Mouse (Mus musculus) CH12.LX (cell line): ENCODE data around the gene Sort1. TPM values are rescaled to one million over a fixed set of nuclear protein-coding genes. Genes with fewer than 3 reads are reported as not detected.

ENCODE experiments used
- DNase-seq: peaks from one replicate; pipeline ENCODE4 v3.0.0-alpha.2; 2013; ENCODE audit errors: extremely low read depth
- H3K27ac ChIP-seq: 2 replicates; pipeline ENCODE4 v1.5.1; 2012; ENCODE audit warnings: low read depth, mild to moderate bottlenecking, control low read depth, moderate library complexity; ENCODE audit not compliant: insufficient read depth
- H3K27me3 ChIP-seq: replicated peaks from 2 replicates; pipeline ENCODE3; 2012; ENCODE audit warnings: inconsistent platforms
- H3K36me3 ChIP-seq, 2 experiments: replicated peaks in 1 of 2; 2 replicates each; pipeline versions ENCODE3 to v1.6.1; 2012; ENCODE audit warnings: inconsistent platforms in 1 of 2, low read length in 1 of 2, mild to moderate bottlenecking in 1 of 2, mixed read lengths in 1 of 2, moderate library complexity in 1 of 2; ENCODE audit not compliant: control insufficient read depth in 1 of 2, insufficient read depth in 1 of 2
- H3K4me1 ChIP-seq, 2 experiments: 2 replicates each; pipeline ENCODE4 v1.6.1; 2012; ENCODE audit warnings: inconsistent platforms in 1 of 2, moderate library complexity in 1 of 2; ENCODE audit not compliant: insufficient read depth in 2 of 2, control insufficient read depth in 1 of 2
- H3K4me2 ChIP-seq: 2 replicates; pipeline ENCODE4 v1.6.1; 2012; ENCODE audit warnings: low read depth, mild to moderate bottlenecking, control low read depth; ENCODE audit not compliant: poor library complexity, insufficient read depth, severe bottlenecking
- H3K4me3 ChIP-seq, 3 experiments: fragments of 150-350 bp in 1 of 3; sonication (generic) in 1 of 3; replicated peaks in 1 of 3; 2 replicates each; pipeline versions ENCODE3 to v1.5.1; 2011 to 2012; ENCODE audit warnings: low read depth in 2 of 3, low read length in 2 of 3, mild to moderate bottlenecking in 2 of 3, moderate library complexity in 2 of 3, control low read depth in 1 of 3, improper control_type of control experiment in 1 of 3, inconsistent platforms in 1 of 3, mixed read lengths in 1 of 3; ENCODE audit not compliant: poor library complexity in 1 of 3
- H3K79me2 ChIP-seq: replicated peaks from 2 replicates; pipeline ENCODE4 v1.6.1; 2012; ENCODE audit warnings: mild to moderate bottlenecking, moderate library complexity; ENCODE audit not compliant: control insufficient read depth, poor library complexity, insufficient read depth, severe bottlenecking; ENCODE audit errors: extremely low read depth
- H3K9ac ChIP-seq: 2 replicates; pipeline ENCODE4 v1.6.1; 2012; ENCODE audit warnings: low read depth, mild to moderate bottlenecking, control low read depth, moderate library complexity; ENCODE audit not compliant: insufficient read depth
- H3K9me3 ChIP-seq: replicated peaks from 2 replicates; pipeline ENCODE3; 2012; ENCODE audit warnings: low read length, inconsistent platforms, mixed read lengths
- BHLHE40 ChIP-seq: IDR thresholded peaks from 2 replicates; pipeline ENCODE4 v1.6.1; 2011; ENCODE audit warnings: mild to moderate bottlenecking, low read depth, low read length, improper control_type of control experiment
- CHD1 ChIP-seq: IDR thresholded peaks from 2 replicates; pipeline ENCODE4 v1.6.1; 2012; ENCODE audit warnings: low read depth, low read length, improper control_type of control experiment, inconsistent platforms
- E2F4 ChIP-seq: IDR thresholded peaks from 2 replicates; pipeline ENCODE4 v1.6.1; 2011; ENCODE audit warnings: low read depth, low read length, improper control_type of control experiment; ENCODE audit not compliant: insufficient replicate concordance
- ELF1 ChIP-seq: IDR thresholded peaks from 2 replicates; pipeline ENCODE4 v1.6.1; 2014; ENCODE audit warnings: low read depth, mild to moderate bottlenecking, inconsistent platforms, low read length, improper control_type of control experiment
- EP300 ChIP-seq: IDR thresholded peaks from 2 replicates; pipeline ENCODE4 v1.6.1; 2011; ENCODE audit warnings: low read length, improper control_type of control experiment
- ETS1 ChIP-seq: conservative IDR thresholded peaks from 2 replicates; pipeline ENCODE4 v1.6.1; 2012; ENCODE audit warnings: low read depth, mild to moderate bottlenecking, inconsistent platforms, low read length, improper control_type of control experiment, moderate library complexity
- GABPA ChIP-seq: IDR thresholded peaks from 2 replicates; pipeline ENCODE4 v1.6.1; 2012; ENCODE audit warnings: low read depth, low read length, improper control_type of control experiment, inconsistent platforms; ENCODE audit not compliant: insufficient replicate concordance
- KAT2A ChIP-seq: IDR thresholded peaks from 2 replicates; pipeline ENCODE4 v1.6.1; 2012; ENCODE audit warnings: low read length, improper control_type of control experiment, inconsistent platforms; ENCODE audit not compliant: insufficient replicate concordance
- MAX ChIP-seq: IDR thresholded peaks from 2 replicates; pipeline ENCODE4 v1.6.1; 2011; ENCODE audit warnings: low read length, improper control_type of control experiment
- MAZ ChIP-seq: IDR thresholded peaks from 2 replicates; pipeline ENCODE4 v1.6.1; 2012; ENCODE audit warnings: low read depth, mild to moderate bottlenecking, inconsistent platforms, low read length, improper control_type of control experiment, moderate library complexity
- MEF2A ChIP-seq: IDR thresholded peaks from 2 replicates; pipeline ENCODE4 v1.6.1; 2014; ENCODE audit warnings: low read depth, mild to moderate bottlenecking, inconsistent platforms, low read length, improper control_type of control experiment, borderline replicate concordance
- MXI1 ChIP-seq: IDR thresholded peaks from 2 replicates; pipeline ENCODE4 v1.6.1; 2011; ENCODE audit warnings: mild to moderate bottlenecking, low read depth, low read length, improper control_type of control experiment
- NELFE ChIP-seq: IDR thresholded peaks from 2 replicates; pipeline ENCODE4 v1.6.1; 2011; ENCODE audit warnings: low read depth, low read length, improper control_type of control experiment
- NRF1 ChIP-seq: IDR thresholded peaks from 2 replicates; pipeline ENCODE4 v1.6.1; 2014; ENCODE audit warnings: low read depth, mild to moderate bottlenecking, inconsistent platforms, low read length, improper control_type of control experiment, moderate library complexity
- PAX5 ChIP-seq: IDR thresholded peaks from 2 replicates; pipeline ENCODE4 v1.6.1; 2012; ENCODE audit warnings: low read length, inconsistent platforms, mixed read lengths
- RAD21 ChIP-seq: IDR thresholded peaks from 2 replicates; pipeline ENCODE4 v1.6.1; 2011; ENCODE audit warnings: low read depth, mild to moderate bottlenecking, low read length, improper control_type of control experiment, moderate library complexity
- RCOR1 ChIP-seq: conservative IDR thresholded peaks from 2 replicates; pipeline ENCODE4 v1.6.1; 2012; ENCODE audit warnings: low read depth, mild to moderate bottlenecking, inconsistent platforms, low read length, improper control_type of control experiment
- SIN3A ChIP-seq: IDR thresholded peaks from 2 replicates; pipeline ENCODE4 v1.6.1; 2012; ENCODE audit warnings: low read length, improper control_type of control experiment, inconsistent platforms
- TCF12 ChIP-seq: IDR thresholded peaks from 2 replicates; pipeline ENCODE4 v1.6.1; 2014; ENCODE audit warnings: low read depth, mild to moderate bottlenecking, inconsistent platforms, low read length, improper control_type of control experiment
- USF1 ChIP-seq: IDR thresholded peaks from 2 replicates; pipeline ENCODE4 v1.6.1; 2014; ENCODE audit warnings: low read depth, mild to moderate bottlenecking, inconsistent platforms, low read length, improper control_type of control experiment
- ZC3H11A ChIP-seq: IDR thresholded peaks from 2 replicates; pipeline ENCODE4 v1.6.1; 2012; ENCODE audit warnings: low read depth, mild to moderate bottlenecking, inconsistent platforms, low read length, improper control_type of control experiment
- ZKSCAN1 ChIP-seq: IDR thresholded peaks from 2 replicates; pipeline ENCODE4 v1.6.1; 2012; ENCODE audit warnings: low read depth, inconsistent platforms, low read length, improper control_type of control experiment, borderline replicate concordance
- dilution Hi-C: fragments of 300-500 bp; cut with MboI; formaldehyde crosslinking; loops from 2 replicates; pipeline ENCODE4 v1.14.3; 2020; ENCODE audit warnings: low sequenced_read_pairs; ENCODE audit not compliant: extremely low pct_unique_long_range_greater_than_20kb, extremely low pct_ligation_motif_present
- in situ Hi-C: fragments of 300-500 bp; cut with MboI; formaldehyde crosslinking; loops from 3 replicates; pipeline ENCODE4 v1.14.3; 2019; ENCODE audit warnings: low sequenced_read_pairs, low pct_ligation_motif_present, low pct_unique_long_range_greater_than_20kb, mixed read lengths
- polyA plus RNA-seq: library from polyadenylated mRNA; unstranded; fragments of >175 nt; gene quantifications from 2 replicates; pipeline ENCODE4 v1.2.1, GENCODE M21; 2012; ENCODE audit warnings: low read depth; ENCODE audit not compliant: insufficient read length
- total RNA-seq, 2 experiments: library from RNA; depleted of rRNA; stranded (reverse); fragments of 300-350 nt in 1 of 2; fragments of >200 nt in 1 of 2; gene quantifications; 2 replicates each; pipeline ENCODE4 v1.2.3; 2012 to 2014

The Sort1 gene
- total and polyA plus RNA-seq, 3 experiments: 0.15 to 1.2 (median 0.90) TPM

GRCm38 (mm10) chr3:108321671-108322070 is 37.8 kb downstream of the Sort1 start:
- Histone ChIP-seq H3K27ac (no peak overlapping the region), H3K27me3 (no peaks in the 10 kb centered on the region), H3K36me3 (no peaks in the 10 kb centered on the region), H3K9ac (no peak overlapping the region), H3K4me1 (peaks cover 0 to 14% of the 10 kb centered on the region in 2 experiments; a peak in 2 of 4 replicates), H3K4me3 (no peak overlapping the region), H3K79me2 (no peaks in the 10 kb centered on the region), H3K9me3 (no peaks in the 10 kb centered on the region), H3K4me2 (no peak overlapping the region)
- dilution Hi-C loops: no loop called here
- DNase-seq: no peak
- in situ Hi-C loops: no loop called here
- TF ChIP-seq TCF12 (no peak), ZKSCAN1 (no peak), KAT2A (no peak), SIN3A (no peak), NRF1 (no peak), PAX5 (no peak), CHD1 (no peak), BHLHE40 (no peak), MAX (no peak), MXI1 (no peak), EP300 (no peak), ZC3H11A (no peak), MEF2A (no peak), RAD21 (no peak), NELFE (no peak), ELF1 (no peak), GABPA (no peak), RCOR1 (no peak), USF1 (no peak), E2F4 (no peak)

- H3K4me3 ChIP-seq: no peak overlapping the region
- H3K9ac ChIP-seq: no peak overlapping the region
- H3K27ac ChIP-seq: no peak overlapping the region
- no peaks in the 10 kb centered on the region for H3K36me3 ChIP-seq
- no peak for DNase-seq
- TF ChIP-seq GABPA: no peak
- TF ChIP-seq NRF1: no peak
- TF ChIP-seq MAX: no peak
- no peak for TF ChIP-seq ELF1
- no peak for TF ChIP-seq RAD21
- TF ChIP-seq MXI1: no peak
- TF ChIP-seq BHLHE40: no peak
- TF ChIP-seq EP300: no peak
- TF ChIP-seq ZC3H11A: no peak
- TF ChIP-seq MAZ: no peak
- no peak for TF ChIP-seq ZKSCAN1
- TF ChIP-seq ETS1: no peak
- no peaks in the 10 kb centered on the region for H3K79me2 ChIP-seq
- H3K27me3 ChIP-seq: no peaks in the 10 kb centered on the region
- dilution Hi-C loops (no loop called here), in situ Hi-C loops (no loop called here)
- peaks cover 0 to 14% of the 10 kb centered on the region in 2 experiments; a peak in 2 of 4 replicates for H3K4me1 ChIP-seq
- H3K4me2 ChIP-seq: no peak overlapping the region
- no peaks in the 10 kb centered on the region for H3K9me3 ChIP-seq
Observed at GRCm38 (mm10) chr3:108322136-108322535, 38.3 kb downstream of the Sort1 start.
